Mouse (Mus musculus): Measurements from ENCODE around the gene Gm20388. TPM values are rescaled to one million over a fixed set of nuclear protein-coding genes. Genes with fewer than 3 reads are reported as not detected.

Gene Gm20388
- polyA plus RNA-seq, 1 experiment, result 0.36 TPM

DNA sequence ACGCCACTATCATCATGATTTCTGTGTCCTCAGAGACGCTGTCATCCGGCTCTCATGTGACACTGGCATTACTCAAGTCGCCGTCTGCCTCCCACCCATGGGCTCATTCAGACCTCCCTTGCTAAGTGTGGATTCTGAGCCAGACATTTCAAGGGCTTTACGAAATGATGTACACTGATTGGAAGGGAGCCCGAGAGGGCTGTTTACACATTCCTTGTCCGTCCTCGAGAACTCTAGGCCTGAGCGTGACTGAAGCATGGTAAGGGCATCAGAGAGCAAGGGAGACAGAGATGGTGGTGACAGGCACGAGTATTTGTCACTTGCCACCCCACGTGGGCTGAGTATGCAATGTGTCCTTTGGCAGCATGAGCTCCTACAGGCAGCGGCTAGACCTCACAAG is 4271.6 kb downstream of the Gm20388 start:
- H3K36me3 ChIP-seq (ENCODE audit: control insufficient read depth), result no peaks in the 10 kb centered on the region
- no peaks in the 10 kb centered on the region for H3K27me3 ChIP-seq (ENCODE audit: control insufficient read depth)
- no peaks in the 10 kb centered on the region for H3K4me1 ChIP-seq (ENCODE audit: control insufficient read depth)
- no peak overlapping the region for H3K4me3 ChIP-seq (replicated peaks)
- H3K9me3 ChIP-seq (ENCODE audit: control insufficient read depth, low read length), result no peaks in the 10 kb centered on the region
- TF ChIP-seq GATA1 (IDR thresholded peaks at IDR 0.05; ENCODE audit: low read length), result no peak
- TF ChIP-seq TAL1 (IDR thresholded peaks at IDR 0.05; ENCODE audit: low read length), result no peak

DNA sequence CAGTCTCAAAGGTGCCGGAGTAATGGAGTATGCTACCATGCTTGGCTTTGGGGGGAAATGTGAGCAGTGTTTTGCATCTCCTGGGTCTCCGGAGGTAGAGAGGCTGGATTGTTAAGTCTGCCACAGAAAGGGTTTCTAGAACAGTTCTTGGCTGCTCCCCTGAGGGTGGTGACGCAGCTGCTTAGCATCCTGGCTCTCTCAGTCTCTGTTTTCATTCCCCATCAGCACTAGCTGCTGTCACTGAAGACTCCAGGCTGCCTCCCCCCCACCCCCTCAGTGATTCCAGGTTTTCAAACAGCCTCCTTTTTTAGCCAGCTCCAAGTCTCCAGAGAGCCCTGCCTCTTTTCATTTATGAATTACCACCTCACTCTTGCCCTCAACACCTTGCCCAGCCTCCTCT is 4273.4 kb downstream of the Gm20388 start:
- H3K27me3 ChIP-seq (ENCODE audit: control insufficient read depth), result no peaks in the 10 kb centered on the region
- TF ChIP-seq TAL1 (IDR thresholded peaks at IDR 0.05; ENCODE audit: low read length) (no peak), GATA1 (IDR thresholded peaks at IDR 0.05; ENCODE audit: low read length) (no peak)
- H3K4me1 ChIP-seq (ENCODE audit: control insufficient read depth), result no peaks in the 10 kb centered on the region
- H3K36me3 ChIP-seq (ENCODE audit: control insufficient read depth), result no peaks in the 10 kb centered on the region
- no peak overlapping the region for H3K4me3 ChIP-seq (replicated peaks)
- no peaks in the 10 kb centered on the region for H3K9me3 ChIP-seq (ENCODE audit: control insufficient read depth, low read length)

DNA sequence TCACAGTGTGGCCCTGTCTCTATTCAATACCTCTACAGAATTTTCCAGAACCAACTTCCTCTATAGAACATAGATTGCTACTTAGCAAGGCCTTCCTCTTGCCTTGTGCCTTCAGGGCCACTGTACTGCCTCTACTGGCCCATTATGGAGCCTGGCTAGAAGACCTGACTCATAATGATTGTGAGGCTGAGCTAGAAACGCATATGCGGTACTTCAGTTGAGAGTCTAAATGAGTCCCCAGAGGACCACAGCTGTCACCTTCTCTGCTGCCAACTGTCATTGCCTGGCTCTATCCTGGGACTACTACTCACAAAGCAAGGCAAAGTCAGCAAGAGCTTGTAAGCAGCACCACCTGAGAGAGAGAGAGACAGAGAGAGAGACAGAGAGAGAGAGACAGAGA is 4273.9 kb downstream of the Gm20388 start:
- no peak for TF ChIP-seq GATA1 (IDR thresholded peaks at IDR 0.05; ENCODE audit: low read length)
- TF ChIP-seq TAL1 (IDR thresholded peaks at IDR 0.05; ENCODE audit: low read length), result no peak
- Histone ChIP-seq H3K9me3 (ENCODE audit: control insufficient read depth, low read length) (no peaks in the 10 kb centered on the region), H3K4me1 (ENCODE audit: control insufficient read depth) (no peaks in the 10 kb centered on the region), H3K27me3 (ENCODE audit: control insufficient read depth) (no peaks in the 10 kb centered on the region), H3K4me3 (replicated peaks) (no peak overlapping the region), H3K36me3 (ENCODE audit: control insufficient read depth) (no peaks in the 10 kb centered on the region)

DNA sequence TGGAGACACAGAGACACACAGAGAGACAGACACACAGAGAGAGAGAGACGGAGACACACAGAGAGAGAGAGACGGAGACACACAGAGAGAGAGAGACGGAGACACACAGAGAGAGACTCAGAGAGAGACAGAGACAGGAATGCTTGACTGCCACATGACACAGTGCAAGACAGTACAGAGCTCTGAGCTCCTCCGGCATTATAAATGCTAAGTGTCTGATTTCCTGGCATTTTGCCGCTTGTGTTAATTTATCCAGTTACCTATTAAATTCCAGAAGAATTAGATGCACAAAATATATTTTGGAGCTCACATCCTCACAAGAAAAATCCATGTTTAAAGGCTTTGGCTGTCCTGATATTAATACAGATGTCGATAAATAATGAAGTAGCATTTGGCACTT is 4274.4 kb downstream of the Gm20388 start:
- H3K4me3 ChIP-seq (replicated peaks), result no peak overlapping the region
- no peaks in the 10 kb centered on the region for H3K9me3 ChIP-seq (ENCODE audit: control insufficient read depth, low read length)
- H3K4me1 ChIP-seq (ENCODE audit: control insufficient read depth), result no peaks in the 10 kb centered on the region
- no peaks in the 10 kb centered on the region for H3K27me3 ChIP-seq (ENCODE audit: control insufficient read depth)
- H3K36me3 ChIP-seq (ENCODE audit: control insufficient read depth), result no peaks in the 10 kb centered on the region
- no peak for TF ChIP-seq GATA1 (IDR thresholded peaks at IDR 0.05; ENCODE audit: low read length)

DNA sequence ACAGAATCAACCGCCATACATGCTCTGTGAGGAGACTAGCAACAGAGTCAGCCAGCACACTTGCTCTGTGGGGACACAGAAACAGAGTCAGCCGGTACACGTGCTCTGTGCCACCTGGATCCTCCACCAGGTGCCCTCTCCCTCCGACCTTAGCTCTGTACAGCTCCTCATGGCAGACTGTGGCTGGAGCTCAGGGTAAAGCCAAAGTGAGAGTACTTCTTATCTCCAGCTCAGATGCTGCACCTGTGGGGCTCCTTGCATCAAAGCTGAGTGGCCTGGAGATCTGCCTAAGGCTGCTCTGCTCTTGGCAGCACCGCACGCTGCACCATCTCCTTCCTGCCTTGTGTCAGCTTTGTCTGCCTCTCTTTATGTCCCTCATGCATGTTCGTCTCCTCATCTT is 4279.7 kb downstream of the Gm20388 start:
- Histone ChIP-seq H3K4me1 (ENCODE audit: control insufficient read depth) (no peaks in the 10 kb centered on the region), H3K9me3 (ENCODE audit: control insufficient read depth, low read length) (no peaks in the 10 kb centered on the region), H3K27me3 (ENCODE audit: control insufficient read depth) (no peaks in the 10 kb centered on the region), H3K4me3 (replicated peaks) (no peak overlapping the region), H3K36me3 (ENCODE audit: control insufficient read depth) (no peaks in the 10 kb centered on the region)
- TF ChIP-seq GATA1 (IDR thresholded peaks at IDR 0.05; ENCODE audit: low read length) (no peak), TAL1 (IDR thresholded peaks at IDR 0.05; ENCODE audit: low read length) (no peak)

DNA sequence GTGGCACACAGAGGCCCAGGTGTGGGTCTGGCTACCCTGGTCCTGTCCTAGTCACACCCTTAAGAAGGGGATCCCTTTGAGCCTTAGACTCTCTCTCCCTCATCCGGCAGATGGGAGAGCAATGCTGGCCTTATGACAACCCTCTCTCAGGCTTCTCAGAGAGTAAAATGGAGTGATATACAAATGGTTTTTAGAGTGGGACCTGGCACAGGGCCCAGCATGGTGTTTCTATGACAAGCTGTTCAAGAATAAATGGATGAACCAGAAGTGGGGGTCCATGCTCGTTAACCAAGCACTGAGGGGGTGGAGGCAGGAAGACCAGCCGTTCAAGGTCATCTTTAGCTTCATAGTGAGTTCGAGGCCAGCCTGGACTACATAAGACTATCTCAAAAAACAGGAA is 4281.6 kb downstream of the Gm20388 start:
- Histone ChIP-seq H3K36me3 (ENCODE audit: control insufficient read depth) (no peaks in the 10 kb centered on the region), H3K4me3 (replicated peaks) (no peak overlapping the region), H3K27me3 (ENCODE audit: control insufficient read depth) (no peaks in the 10 kb centered on the region), H3K9me3 (ENCODE audit: control insufficient read depth, low read length) (no peaks in the 10 kb centered on the region), H3K4me1 (ENCODE audit: control insufficient read depth) (no peaks in the 10 kb centered on the region)
- TF ChIP-seq TAL1 (IDR thresholded peaks at IDR 0.05; ENCODE audit: low read length), result no peak
- no peak for TF ChIP-seq GATA1 (IDR thresholded peaks at IDR 0.05; ENCODE audit: low read length)

DNA sequence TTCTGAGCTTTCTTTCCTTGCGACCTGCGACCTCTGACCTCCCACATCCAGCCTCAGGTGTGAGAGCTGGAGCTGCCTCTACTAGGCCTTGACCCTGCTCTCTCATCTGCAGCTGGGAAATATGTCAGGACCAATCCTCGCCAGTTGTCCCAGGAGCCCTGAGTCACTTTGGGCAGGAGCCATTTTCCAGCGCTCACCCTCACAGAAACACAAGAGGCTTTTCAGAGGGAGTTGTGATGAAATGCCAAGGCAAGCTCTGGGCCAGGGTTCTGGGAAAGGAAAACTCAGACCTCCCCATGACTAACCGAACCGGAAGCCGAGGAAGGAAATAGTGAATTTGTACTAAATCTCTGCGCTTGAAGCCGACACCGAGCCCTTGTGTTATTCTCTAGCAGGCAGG is 4282.3 kb downstream of the Gm20388 start:
- Histone ChIP-seq H3K4me3 (replicated peaks) (no peak overlapping the region), H3K4me1 (ENCODE audit: control insufficient read depth) (no peaks in the 10 kb centered on the region), H3K36me3 (ENCODE audit: control insufficient read depth) (no peaks in the 10 kb centered on the region), H3K27me3 (ENCODE audit: control insufficient read depth) (no peaks in the 10 kb centered on the region), H3K9me3 (ENCODE audit: control insufficient read depth, low read length) (no peaks in the 10 kb centered on the region)
- no peak for TF ChIP-seq TAL1 (IDR thresholded peaks at IDR 0.05; ENCODE audit: low read length)
- no peak for TF ChIP-seq GATA1 (IDR thresholded peaks at IDR 0.05; ENCODE audit: low read length)

DNA sequence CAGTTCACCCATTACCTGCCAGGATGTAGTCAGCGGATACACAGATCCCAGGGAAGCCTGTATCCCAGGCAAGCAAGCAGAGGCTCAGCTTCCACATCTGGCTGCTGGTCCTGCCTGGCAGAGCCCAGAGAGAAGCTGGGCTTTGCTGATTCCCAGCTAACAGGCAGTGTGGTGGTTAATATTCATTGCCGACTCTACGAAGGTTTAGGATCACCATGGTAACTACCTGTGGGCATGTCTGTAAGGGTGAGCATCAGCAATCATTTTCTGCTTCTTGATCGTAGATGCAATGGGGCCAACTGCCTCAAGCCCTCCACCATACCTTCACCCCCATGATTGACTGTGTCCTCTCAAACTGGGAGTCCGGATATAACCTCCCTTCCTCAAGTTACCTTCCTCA is 4283.4 kb downstream of the Gm20388 start:
- Histone ChIP-seq H3K36me3 (ENCODE audit: control insufficient read depth) (no peaks in the 10 kb centered on the region), H3K4me1 (ENCODE audit: control insufficient read depth) (no peaks in the 10 kb centered on the region), H3K27me3 (ENCODE audit: control insufficient read depth) (no peaks in the 10 kb centered on the region), H3K4me3 (replicated peaks) (no peak overlapping the region), H3K9me3 (ENCODE audit: control insufficient read depth, low read length) (no peaks in the 10 kb centered on the region)
- no peak for TF ChIP-seq TAL1 (IDR thresholded peaks at IDR 0.05; ENCODE audit: low read length)
- TF ChIP-seq GATA1 (IDR thresholded peaks at IDR 0.05; ENCODE audit: low read length), result no peak

DNA sequence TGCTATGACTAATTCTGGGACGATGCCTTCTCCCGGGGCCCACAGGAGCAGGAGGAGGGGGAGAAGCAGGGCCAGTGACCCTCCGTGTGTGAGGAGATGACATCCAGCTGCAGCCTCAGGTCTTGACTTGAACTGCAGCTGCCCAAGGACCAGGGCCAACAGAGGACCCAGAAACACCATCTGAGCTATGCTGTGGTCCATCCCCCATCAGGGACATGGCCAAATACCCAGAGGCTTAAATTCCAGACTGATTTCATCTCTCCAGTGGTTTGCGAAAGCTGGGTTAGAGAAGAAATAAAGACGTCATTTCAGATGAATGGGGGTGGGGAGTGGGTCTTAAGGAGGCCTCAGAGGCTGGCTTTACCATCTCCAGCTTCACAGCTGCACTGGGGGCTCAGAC is 4285.6 kb downstream of the Gm20388 start:
- TF ChIP-seq GATA1 (IDR thresholded peaks at IDR 0.05; ENCODE audit: low read length) (no peak), TAL1 (IDR thresholded peaks at IDR 0.05; ENCODE audit: low read length) (no peak)
- Histone ChIP-seq H3K9me3 (ENCODE audit: control insufficient read depth, low read length) (no peaks in the 10 kb centered on the region), H3K4me3 (replicated peaks) (no peak overlapping the region), H3K27me3 (ENCODE audit: control insufficient read depth) (no peaks in the 10 kb centered on the region), H3K36me3 (ENCODE audit: control insufficient read depth) (no peaks in the 10 kb centered on the region), H3K4me1 (ENCODE audit: control insufficient read depth) (no peaks in the 10 kb centered on the region)

DNA sequence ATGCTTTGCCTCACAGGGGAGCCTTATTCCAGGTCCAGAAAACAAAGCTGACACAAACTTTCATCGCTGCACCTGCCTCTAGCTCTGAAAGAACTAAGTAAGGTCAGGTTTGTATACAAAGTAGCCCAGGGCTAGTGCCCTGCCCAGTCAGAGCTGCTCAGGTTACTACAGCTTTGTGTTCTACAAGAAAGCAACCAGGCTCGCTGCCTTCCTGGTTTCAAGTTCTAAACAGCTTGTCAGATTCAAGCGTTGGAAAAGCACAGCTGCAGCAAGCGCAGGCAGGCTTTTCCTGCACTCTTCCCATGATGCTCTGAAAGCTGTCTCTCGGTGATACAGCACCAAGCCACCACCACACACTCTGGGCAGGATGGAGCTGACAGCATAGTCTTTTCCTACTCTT is 4286.2 kb downstream of the Gm20388 start:
- Histone ChIP-seq H3K36me3 (ENCODE audit: control insufficient read depth) (no peaks in the 10 kb centered on the region), H3K9me3 (ENCODE audit: control insufficient read depth, low read length) (no peaks in the 10 kb centered on the region), H3K4me3 (replicated peaks) (no peak overlapping the region), H3K27me3 (ENCODE audit: control insufficient read depth) (no peaks in the 10 kb centered on the region), H3K4me1 (ENCODE audit: control insufficient read depth) (no peaks in the 10 kb centered on the region)
- no peak for TF ChIP-seq GATA1 (IDR thresholded peaks at IDR 0.05; ENCODE audit: low read length)
- TF ChIP-seq TAL1 (IDR thresholded peaks at IDR 0.05; ENCODE audit: low read length), result no peak

All from erythroblast, embryonic 14.5 days (primary cell).